Mouse (Mus musculus): ENCODE results near the gene Mmd. TPM values are rescaled to one million over a fixed set of nuclear protein-coding genes. Genes with fewer than 3 reads are reported as not detected.

Gene Mmd
- polyA plus RNA-seq, 1 experiment from 2014 or later, result 41.3 TPM

GRCm38 (mm10) chr11:90229800-90230199, 19.5 kb upstream of the Mmd start:
- Histone ChIP-seq H3K9ac (ENCODE audit: low read length) (no peak overlapping the region), H3K27ac (ENCODE audit: low read depth, low read length) (no peak overlapping the region), H3K9me3 (ENCODE audit: control insufficient read depth, low read length) (no peaks in the 10 kb centered on the region), H3K4me2 (ENCODE audit: low read depth, low read length, severe bottlenecking) (no peak overlapping the region), H3K36me3 (ENCODE audit: control insufficient read depth, insufficient read depth, low read length) (no peaks in the 10 kb centered on the region), H3K4me3 (ENCODE audit: low read depth, low read length) (no peak overlapping the region), H3K4me1 (replicated peaks; ENCODE audit: control insufficient read depth, insufficient read depth, low read length) (0 out of 2 replicates have a peak, but pooled peaks cover 2% of the 10 kb centered on the region), H3K27me3 (ENCODE audit: control insufficient read depth, insufficient read depth, low read length) (no peaks in the 10 kb centered on the region)
- peak; percentile 19 for DNase-seq (ENCODE audit: low spot score)
- no peak for ATAC-seq (replicated peaks; ENCODE audit: low FRiP score)

- Histone ChIP-seq H3K9me3 (ENCODE audit: control insufficient read depth, low read length) (no peaks in the 10 kb centered on the region), H3K4me3 (ENCODE audit: low read depth, low read length) (no peak overlapping the region), H3K4me2 (ENCODE audit: low read depth, low read length, severe bottlenecking) (no peak overlapping the region), H3K27ac (ENCODE audit: low read depth, low read length) (no peak overlapping the region), H3K27me3 (ENCODE audit: control insufficient read depth, insufficient read depth, low read length) (no peaks in the 10 kb centered on the region), H3K4me1 (replicated peaks; ENCODE audit: control insufficient read depth, insufficient read depth, low read length) (0 out of 2 replicates have a peak, but pooled peaks cover 2% of the 10 kb centered on the region), H3K36me3 (ENCODE audit: control insufficient read depth, insufficient read depth, low read length) (no peaks in the 10 kb centered on the region), H3K9ac (ENCODE audit: low read length) (no peak overlapping the region)
- DNase-seq (ENCODE audit: low spot score) (no peak), ATAC-seq (replicated peaks; ENCODE audit: low FRiP score) (no peak)
- 73% methylated on average over 2 of the region's 2 CpGs for WGBS
Measured at GRCm38 (mm10) chr11:90230671-90231070, 18.6 kb upstream of the Mmd start.

GRCm38 (mm10) chr11:90231631-90232030, 17.6 kb upstream of the Mmd start:
- 75% methylated on average over 2 of the region's 2 CpGs for WGBS
- H3K4me1 ChIP-seq (replicated peaks; ENCODE audit: control insufficient read depth, insufficient read depth, low read length), result 0 out of 2 replicates have a peak, but pooled peaks cover 2% of the 10 kb centered on the region
- H3K36me3 ChIP-seq (ENCODE audit: control insufficient read depth, insufficient read depth, low read length), result no peaks in the 10 kb centered on the region
- H3K4me2 ChIP-seq (ENCODE audit: low read depth, low read length, severe bottlenecking), result no peak overlapping the region
- no peaks in the 10 kb centered on the region for H3K27me3 ChIP-seq (ENCODE audit: control insufficient read depth, insufficient read depth, low read length)
- H3K9ac ChIP-seq (ENCODE audit: low read length), result no peak overlapping the region
- ATAC-seq (replicated peaks; ENCODE audit: low FRiP score), result no peak
- H3K27ac ChIP-seq (ENCODE audit: low read depth, low read length), result no peak overlapping the region
- H3K4me3 ChIP-seq (ENCODE audit: low read depth, low read length), result no peak overlapping the region
- DNase-seq (ENCODE audit: low spot score), result no peak
- no peaks in the 10 kb centered on the region for H3K9me3 ChIP-seq (ENCODE audit: control insufficient read depth, low read length)

- DNase-seq (ENCODE audit: low spot score) (no peak), ATAC-seq (replicated peaks; ENCODE audit: low FRiP score) (no peak)
- 80% methylated on average over 4 of the region's 4 CpGs for WGBS
Measured at GRCm38 (mm10) chr11:90232685-90233084, 16.6 kb upstream of the Mmd start.

GRCm38 (mm10) chr11:90235221-90235620, 14.0 kb upstream of the Mmd start:
- WGBS, result 89% methylated on average over 5 of the region's 5 CpGs
- Histone ChIP-seq H3K9me3 (ENCODE audit: control insufficient read depth, low read length) (no peaks in the 10 kb centered on the region), H3K9ac (ENCODE audit: low read length) (no peak overlapping the region), H3K36me3 (ENCODE audit: control insufficient read depth, insufficient read depth, low read length) (no peaks in the 10 kb centered on the region), H3K4me3 (ENCODE audit: low read depth, low read length) (no peak overlapping the region), H3K27ac (ENCODE audit: low read depth, low read length) (no peak overlapping the region), H3K4me2 (ENCODE audit: low read depth, low read length, severe bottlenecking) (no peak overlapping the region), H3K4me1 (replicated peaks; ENCODE audit: control insufficient read depth, insufficient read depth, low read length) (no peaks in the 10 kb centered on the region), H3K27me3 (ENCODE audit: control insufficient read depth, insufficient read depth, low read length) (no peaks in the 10 kb centered on the region)
- DNase-seq (ENCODE audit: low spot score) (no peak), ATAC-seq (replicated peaks; ENCODE audit: low FRiP score) (no peak)

More at GRCm38 (mm10) chr11:90232685-90233084, 16.6 kb upstream of the Mmd start:
- Histone ChIP-seq H3K4me3 (ENCODE audit: low read depth, low read length) (no peak overlapping the region), H3K9ac (ENCODE audit: low read length) (no peak overlapping the region), H3K27me3 (ENCODE audit: control insufficient read depth, insufficient read depth, low read length) (no peaks in the 10 kb centered on the region), H3K9me3 (ENCODE audit: control insufficient read depth, low read length) (no peaks in the 10 kb centered on the region), H3K4me1 (replicated peaks; ENCODE audit: control insufficient read depth, insufficient read depth, low read length) (no peaks in the 10 kb centered on the region), H3K36me3 (ENCODE audit: control insufficient read depth, insufficient read depth, low read length) (no peaks in the 10 kb centered on the region), H3K27ac (ENCODE audit: low read depth, low read length) (no peak overlapping the region), H3K4me2 (ENCODE audit: low read depth, low read length, severe bottlenecking) (no peak overlapping the region)

GRCm38 (mm10) chr11:90237616-90238015, 11.6 kb upstream of the Mmd start:
- WGBS, result 79% methylated on average over 5 of the region's 5 CpGs

GRCm38 (mm10) chr11:90238657-90239056, 10.6 kb upstream of the Mmd start:
- no peak overlapping the region for H3K4me2 ChIP-seq (ENCODE audit: low read depth, low read length, severe bottlenecking)
- no peak overlapping the region for H3K4me3 ChIP-seq (ENCODE audit: low read depth, low read length)
- H3K9me3 ChIP-seq (ENCODE audit: control insufficient read depth, low read length), result no peaks in the 10 kb centered on the region
- H3K4me1 ChIP-seq (replicated peaks; ENCODE audit: control insufficient read depth, insufficient read depth, low read length), result no peaks in the 10 kb centered on the region
- H3K27ac ChIP-seq (ENCODE audit: low read depth, low read length), result no peak overlapping the region
- H3K27me3 ChIP-seq (ENCODE audit: control insufficient read depth, insufficient read depth, low read length), result no peaks in the 10 kb centered on the region
- no peak overlapping the region for H3K9ac ChIP-seq (ENCODE audit: low read length)
- DNase-seq (ENCODE audit: low spot score) (no peak), ATAC-seq (replicated peaks; ENCODE audit: low FRiP score) (no peak)
- WGBS, result 32% methylated on average over 2 of the region's 2 CpGs
- H3K36me3 ChIP-seq (ENCODE audit: control insufficient read depth, insufficient read depth, low read length), result no peaks in the 10 kb centered on the region

More at GRCm38 (mm10) chr11:90237616-90238015, 11.6 kb upstream of the Mmd start:
- H3K27me3 ChIP-seq (ENCODE audit: control insufficient read depth, insufficient read depth, low read length), result no peaks in the 10 kb centered on the region
- H3K4me1 ChIP-seq (replicated peaks; ENCODE audit: control insufficient read depth, insufficient read depth, low read length), result no peaks in the 10 kb centered on the region
- no peak for ATAC-seq (replicated peaks; ENCODE audit: low FRiP score)
- no peak overlapping the region for H3K27ac ChIP-seq (ENCODE audit: low read depth, low read length)
- H3K9ac ChIP-seq (ENCODE audit: low read length), result no peak overlapping the region
- no peak overlapping the region for H3K4me2 ChIP-seq (ENCODE audit: low read depth, low read length, severe bottlenecking)
- no peaks in the 10 kb centered on the region for H3K36me3 ChIP-seq (ENCODE audit: control insufficient read depth, insufficient read depth, low read length)
- no peak overlapping the region for H3K4me3 ChIP-seq (ENCODE audit: low read depth, low read length)
- no peaks in the 10 kb centered on the region for H3K9me3 ChIP-seq (ENCODE audit: control insufficient read depth, low read length)
- no peak for DNase-seq (ENCODE audit: low spot score)

GRCm38 (mm10) chr11:90240652-90241330, 8.5 kb upstream of the Mmd start:
- ATAC-seq (replicated peaks; ENCODE audit: low FRiP score) (no peak), DNase-seq (ENCODE audit: low spot score) (no peak)
- 33% methylated on average over 6 of the region's 6 CpGs for WGBS

GRCm38 (mm10) chr11:90241874-90242273, 7.4 kb upstream of the Mmd start:
- Histone ChIP-seq H3K36me3 (ENCODE audit: control insufficient read depth, insufficient read depth, low read length) (no peaks in the 10 kb centered on the region), H3K4me1 (replicated peaks; ENCODE audit: control insufficient read depth, insufficient read depth, low read length) (no peaks in the 10 kb centered on the region)
- ATAC-seq (replicated peaks; ENCODE audit: low FRiP score), result no peak

More at GRCm38 (mm10) chr11:90240652-90241330, 8.5 kb upstream of the Mmd start:
- Histone ChIP-seq H3K27ac (ENCODE audit: low read depth, low read length) (no peak overlapping the region), H3K9me3 (ENCODE audit: control insufficient read depth, low read length) (no peaks in the 10 kb centered on the region), H3K27me3 (ENCODE audit: control insufficient read depth, insufficient read depth, low read length) (no peaks in the 10 kb centered on the region), H3K9ac (ENCODE audit: low read length) (no peak overlapping the region), H3K4me3 (ENCODE audit: low read depth, low read length) (no peak overlapping the region), H3K36me3 (ENCODE audit: control insufficient read depth, insufficient read depth, low read length) (no peaks in the 10 kb centered on the region), H3K4me1 (replicated peaks; ENCODE audit: control insufficient read depth, insufficient read depth, low read length) (no peaks in the 10 kb centered on the region), H3K4me2 (ENCODE audit: low read depth, low read length, severe bottlenecking) (no peak overlapping the region)

More at GRCm38 (mm10) chr11:90241874-90242273, 7.4 kb upstream of the Mmd start:
- Histone ChIP-seq H3K4me2 (ENCODE audit: low read depth, low read length, severe bottlenecking) (no peak overlapping the region), H3K9me3 (ENCODE audit: control insufficient read depth, low read length) (no peaks in the 10 kb centered on the region), H3K9ac (ENCODE audit: low read length) (no peak overlapping the region), H3K4me3 (ENCODE audit: low read depth, low read length) (no peak overlapping the region), H3K27me3 (ENCODE audit: control insufficient read depth, insufficient read depth, low read length) (no peaks in the 10 kb centered on the region), H3K27ac (ENCODE audit: low read depth, low read length) (no peak overlapping the region)
- no peak for DNase-seq (ENCODE audit: low spot score)
- WGBS, result 88% methylated on average over 2 of the region's 2 CpGs

All from forebrain, embryonic 11.5 days (tissue).